Mouse (Mus musculus): ENCODE measurements at regions not wholly inside any gene's neighbourhood (a gene's known extent, or its start where the extent isn't known, plus 50 kb on each side); places are given as distances from the start of the nearest gene placed in this dataset.

DNA sequence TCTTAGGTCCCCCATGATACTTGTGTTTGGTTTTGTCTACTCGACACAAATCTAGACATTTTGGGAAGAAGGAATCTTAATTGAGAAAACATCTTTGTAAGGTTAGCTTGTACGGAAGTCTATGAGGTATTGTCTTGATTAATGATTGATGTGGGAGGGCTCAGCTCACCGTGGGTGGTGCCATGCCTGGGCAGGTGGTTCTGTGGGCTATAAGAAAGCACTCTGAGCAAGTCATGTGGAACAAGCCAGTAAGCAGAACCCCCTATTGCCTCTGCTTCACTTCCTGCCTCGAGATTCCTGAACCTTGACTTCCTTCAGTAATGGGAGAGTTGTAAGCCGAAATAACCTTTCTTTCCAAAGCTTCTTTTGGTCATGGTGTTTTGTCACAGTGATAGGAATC, 174.6 kb upstream of the Mpdz start:
- TF ChIP-seq MAFK (IDR thresholded peaks at IDR 0.05; ENCODE audit: insufficient read depth, low read depth, low read length) (no peak), HCFC1 (IDR thresholded peaks at IDR 0.05; ENCODE audit: borderline replicate concordance, insufficient read depth, low read length) (no peak), ZC3H11A (IDR thresholded peaks at IDR 0.05; ENCODE audit: borderline replicate concordance, low read depth, low read length) (no peak)
